Mouse (Mus musculus): ENCODE data around the gene Nrxn3.

- TF ChIP-seq POLR2A (IDR thresholded peaks at IDR 0.05; ENCODE audit: insufficient read length, low read depth) (no peak), MYOG (IDR thresholded peaks at IDR 0.05; ENCODE audit: control insufficient read depth in 1 of 3, insufficient read depth in 1 of 3, insufficient read length in 2 of 3, low read depth in 2 of 3) (no peak), USF1 (IDR thresholded peaks at IDR 0.05; ENCODE audit: low read depth) (no peak), POLR2AphosphoS2 (IDR thresholded peaks at IDR 0.05; ENCODE audit: insufficient read length, low read depth) (no peak), E2F4 (IDR thresholded peaks at IDR 0.05; ENCODE audit: insufficient read depth) (no peak), TCF3 (IDR thresholded peaks at IDR 0.05; ENCODE audit: insufficient read length, low read depth) (no peak), CEBPB (IDR thresholded peaks at IDR 0.05; ENCODE audit: insufficient read depth, poor library complexity, severe bottlenecking) (no peak), SRF (IDR thresholded peaks at IDR 0.05; ENCODE audit: control insufficient read depth, insufficient read length, low read depth) (no peak), MAX (IDR thresholded peaks at IDR 0.05; ENCODE audit: low read depth) (no peak), TCF12 (IDR thresholded peaks at IDR 0.05; ENCODE audit: insufficient read depth, poor library complexity, severe bottlenecking) (no peak)
These were observed 1099.5 kb downstream of the Nrxn3 start for GRCm38 (mm10) chr12:89822141-89822540.
